Mouse (Mus musculus) hematopoietic multipotent progenitor cell, adult 10-12 weeks (in vitro differentiated cells): ENCODE results near the gene Htt. TPM values are rescaled to one million over a fixed set of nuclear protein-coding genes. Genes with fewer than 3 reads are reported as not detected.

Experiments
- polyA plus RNA-seq: library from polyadenylated mRNA; stranded (reverse); fragments of >175 nt; gene quantifications from 2 replicates; pipeline ENCODE4 v1.2.3, GENCODE M21; 2012; ENCODE audit warnings: low replicate concordance

Gene Htt
- 4.7 and 7.9 TPM in 2 replicates for polyA plus RNA-seq

GRCm38 (mm10) chr5:34761509-34761908 lies at the start of gene Htt:
Gene Htt (plus strand): TSS chr5:34761740.

GRCm38 (mm10) chr5:34907910-34908725 lies 146.6 kb downstream of the Htt start, which contains the start of gene Msantd1:
Gene Msantd1 (plus strand): TSS chr5:34908012.

GRCm38 (mm10) chr5:34948861-34949760 lies 187.6 kb downstream of the Htt start, which contains the start of gene Rgs12:
Gene Rgs12 (plus strand): TSS chr5:34949445.

Other genes with a start within 250 kb of the Htt start
- 9.3 and 14.2 TPM in 2 replicates for gene Tnip2, start 247.7 kb upstream of the Htt start, polyA plus RNA-seq
- gene Sh3bp2, start 235.9 kb upstream of the Htt start, polyA plus RNA-seq: 90.1 and 98.1 TPM in 2 replicates
- 443 and 592 TPM in 2 replicates for gene Add1, start 188.1 kb upstream of the Htt start, polyA plus RNA-seq
- 177 and 427 TPM in 2 replicates for gene Mfsd10, start 124.5 kb upstream of the Htt start, polyA plus RNA-seq
- gene Nop14, start 101.6 kb upstream of the Htt start, polyA plus RNA-seq: 16.8 and 17.9 TPM in 2 replicates
- 1.2 and 2.6 TPM in 2 replicates for gene Grk4, start 101.4 kb upstream of the Htt start, polyA plus RNA-seq
- gene Msantd1, start 146.3 kb downstream of the Htt start, polyA plus RNA-seq: 0.21 and 0.30 TPM in 2 replicates
- gene Rgs12, start 187.7 kb downstream of the Htt start, polyA plus RNA-seq: 14.2 and 15.1 TPM in 2 replicates